Mouse (Mus musculus) CD4-positive helper T cell, adult 2 months (primary cell): ENCODE measurements around the gene Tmem185b.

Experiments used
- DNase-seq: peaks from one replicate; pipeline ENCODE4 v3.0.0-alpha.2; 2012; ENCODE audit warnings: low read depth, missing footprints, low spot score

Tmem185b gene

DNA sequence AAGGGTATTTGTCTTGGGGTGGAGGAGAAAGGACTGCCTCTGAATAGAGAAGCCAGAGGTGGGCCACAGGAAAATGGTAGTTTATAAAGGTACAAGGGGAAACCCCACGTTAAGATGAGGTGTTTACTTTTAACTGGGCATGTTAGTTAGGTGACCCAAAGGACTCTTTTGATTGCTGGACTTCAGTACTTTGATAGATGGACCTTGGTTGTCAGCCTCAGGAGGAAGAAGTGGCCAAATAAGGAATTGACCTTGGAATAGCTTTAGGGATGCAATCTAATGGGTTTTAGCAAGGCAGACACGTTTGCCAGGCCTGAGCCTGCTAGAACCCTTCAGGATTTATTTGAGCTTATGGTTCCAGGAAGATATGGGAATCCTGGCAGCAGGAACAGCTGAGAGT lies 13.3 kb downstream of the Tmem185b start:
- DNase-seq = no peak

DNA sequence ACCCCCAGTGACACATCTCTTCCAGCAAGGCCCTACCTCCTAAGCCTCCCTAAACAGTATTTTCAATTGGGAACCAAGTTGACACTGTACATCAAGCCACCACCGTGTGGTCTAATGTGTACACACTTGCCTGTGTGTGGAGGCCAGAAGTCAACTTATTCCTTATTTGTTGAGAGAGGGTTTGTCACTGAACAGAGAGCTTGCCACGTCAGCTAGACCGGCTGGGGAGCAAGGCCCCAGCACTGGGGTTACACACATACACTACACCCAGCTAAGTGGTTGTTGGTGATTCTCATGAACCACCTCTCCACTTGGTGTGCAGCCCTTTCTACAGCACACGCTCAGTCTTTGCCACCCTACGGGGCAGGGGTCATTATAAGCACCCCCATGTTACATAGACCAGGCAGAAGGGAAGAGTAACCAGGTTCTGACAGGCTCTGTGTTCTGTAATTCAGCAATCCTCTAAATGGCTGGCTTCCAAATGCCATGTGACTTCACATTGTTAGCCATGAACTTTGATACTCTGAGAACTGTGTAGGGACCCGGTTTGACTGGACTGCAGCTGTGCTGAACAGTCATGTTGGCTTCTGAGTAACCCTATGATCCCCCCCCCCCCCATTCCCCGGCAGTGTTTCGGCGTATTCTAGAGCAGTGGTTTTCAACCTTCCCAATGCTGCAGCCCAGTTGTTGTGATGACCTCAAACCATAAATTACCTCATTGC lies 15.0 kb downstream of the Tmem185b start:
- no peak for DNase-seq

GRCm38 (mm10) chr1:119541570-119541969 lies 15.6 kb downstream of the Tmem185b start:
- no peak for DNase-seq

DNA sequence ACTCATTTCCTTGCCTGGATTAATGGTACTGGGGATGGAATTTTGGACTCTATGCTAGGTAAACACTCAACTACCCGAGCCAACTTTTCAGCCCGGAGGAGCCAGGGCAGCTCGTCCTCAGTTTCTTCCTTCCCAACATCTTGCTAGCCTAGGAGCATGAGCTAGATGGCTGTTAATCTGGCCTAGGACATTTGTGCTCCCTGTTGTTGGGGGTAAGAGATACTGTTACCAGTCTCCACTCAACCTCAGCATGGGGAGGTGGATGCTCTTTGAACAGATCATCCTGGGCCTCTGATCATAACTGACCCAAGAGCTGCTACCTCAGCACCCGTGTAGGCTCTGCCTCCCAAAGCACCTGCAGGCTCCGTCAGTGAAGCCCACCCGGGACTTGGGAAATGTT lies 17.4 kb downstream of the Tmem185b start:
- DNase-seq = no peak

- DNase-seq = no peak
These were observed 18.7 kb downstream of the Tmem185b start for GRCm38 (mm10) chr1:119544611-119545155.

GRCm38 (mm10) chr1:119545164-119545563 lies 19.2 kb downstream of the Tmem185b start:
- no peak for DNase-seq

- no peak for DNase-seq
These were observed 19.7 kb downstream of the Tmem185b start for GRCm38 (mm10) chr1:119545671-119546070.

DNA sequence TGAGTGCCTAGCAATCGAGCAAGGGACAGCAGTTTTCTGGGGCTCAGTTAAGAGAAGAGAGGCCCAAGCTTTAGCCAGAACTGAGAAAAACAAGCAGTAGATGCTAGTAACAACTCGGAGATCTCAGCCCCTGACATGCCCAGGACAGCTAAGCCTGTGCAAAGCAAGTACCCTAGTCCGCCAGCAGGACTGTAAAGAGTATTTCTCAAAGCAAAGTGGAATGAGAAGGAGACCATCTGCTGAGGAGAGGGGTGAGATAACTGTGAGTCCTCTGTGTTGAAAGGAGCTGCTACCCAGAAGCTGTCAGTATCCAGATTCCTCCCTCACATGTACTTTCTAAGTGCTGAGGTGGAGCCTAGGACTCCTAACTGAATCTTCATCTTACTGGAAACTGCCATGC lies 20.5 kb downstream of the Tmem185b start:
- no peak for DNase-seq

DNA sequence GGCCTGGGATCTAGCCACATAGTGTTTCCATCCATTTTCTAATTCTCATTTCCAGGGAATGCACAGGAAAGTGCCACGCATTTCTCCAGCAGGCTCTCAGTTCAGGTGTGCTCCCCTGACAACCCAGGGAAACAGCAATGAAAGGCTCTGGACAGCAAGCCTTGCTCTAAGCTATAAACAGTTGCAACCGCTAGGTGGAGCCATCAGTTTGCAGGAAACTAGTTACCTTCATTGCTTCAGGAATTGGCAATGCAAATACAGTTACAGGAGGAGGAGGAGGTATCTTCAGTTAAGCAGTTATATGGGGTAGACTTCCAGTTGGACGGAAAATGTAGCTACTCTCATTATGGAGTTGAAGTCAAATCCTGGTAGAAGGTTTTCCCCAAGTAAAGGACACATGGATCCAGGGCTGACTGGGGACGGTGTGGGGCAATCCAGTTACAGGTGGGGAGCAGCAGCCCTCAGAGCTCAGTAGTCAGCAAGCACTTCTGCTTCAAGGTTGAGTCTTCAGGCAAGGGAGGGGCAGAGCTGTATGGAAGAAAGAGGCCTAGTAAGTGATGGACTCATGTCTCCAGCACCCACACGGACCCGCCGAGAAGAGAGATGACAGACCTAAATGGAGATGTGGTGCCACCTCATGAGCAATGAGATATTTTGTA lies 22.8 kb downstream of the Tmem185b start:
- DNase-seq = peak; percentile 57

- no peak for DNase-seq
These were observed 23.3 kb downstream of the Tmem185b start for GRCm38 (mm10) chr1:119549327-119549689.

GRCm38 (mm10) chr1:119550064-119550463 lies 24.1 kb downstream of the Tmem185b start:
- no peak for DNase-seq

DNA sequence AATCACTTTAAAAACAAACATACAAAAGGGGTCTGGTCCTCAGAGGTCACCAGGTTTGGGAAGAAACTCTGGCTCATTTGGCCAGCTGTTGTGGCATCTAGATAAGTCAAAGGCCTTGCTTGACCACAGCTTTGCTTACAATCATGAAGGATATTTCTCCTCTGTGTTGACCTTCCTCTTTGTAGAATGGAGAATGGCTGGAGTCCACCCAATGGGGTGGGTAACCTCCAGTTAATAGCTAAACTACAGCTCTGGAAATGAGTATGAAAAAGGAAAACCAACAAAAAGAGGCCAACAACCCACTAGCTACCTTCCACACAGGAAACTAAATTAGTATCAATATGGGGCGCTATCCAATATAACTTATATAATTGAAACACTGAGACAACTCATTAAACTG lies 25.7 kb downstream of the Tmem185b start:
- DNase-seq = no peak

GRCm38 (mm10) chr1:119555651-119556050 lies 29.7 kb downstream of the Tmem185b start:
- DNase-seq = no peak

DNA sequence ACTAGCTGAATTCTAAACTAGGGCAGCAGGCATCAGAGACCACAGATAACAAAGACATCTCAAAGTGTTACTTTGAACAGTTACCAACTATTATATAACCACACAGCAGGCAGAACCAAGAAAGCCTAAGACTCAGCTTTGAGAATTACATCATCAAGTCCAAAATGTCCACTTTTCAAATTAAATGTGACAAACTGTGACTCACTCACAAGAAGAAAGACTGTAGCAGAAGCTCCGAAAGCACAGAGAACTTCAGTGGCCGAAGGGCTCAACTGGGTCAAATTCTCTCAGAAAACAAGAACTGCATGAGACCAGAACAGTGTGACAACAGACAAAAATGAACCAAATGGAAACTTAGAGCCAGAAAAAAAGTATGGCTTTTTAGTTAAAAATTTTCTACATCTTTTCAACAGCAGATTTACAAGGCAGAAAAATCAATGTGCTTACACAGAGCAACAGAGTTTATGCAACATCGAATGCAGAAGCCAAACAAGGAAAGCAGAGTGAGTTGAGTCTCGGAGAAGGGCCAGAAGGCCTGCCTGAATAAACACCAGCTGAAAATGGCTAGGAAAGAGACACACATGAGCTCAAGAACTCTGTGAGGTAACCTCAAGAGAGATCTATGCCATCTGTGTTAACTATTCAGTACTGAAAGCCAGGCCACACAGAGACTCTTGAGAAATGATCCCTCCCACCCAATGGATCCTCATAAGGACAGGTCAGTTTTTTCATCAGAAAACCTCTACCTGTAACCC lies 31.9 kb downstream of the Tmem185b start:
- DNase-seq = no peak

DNA sequence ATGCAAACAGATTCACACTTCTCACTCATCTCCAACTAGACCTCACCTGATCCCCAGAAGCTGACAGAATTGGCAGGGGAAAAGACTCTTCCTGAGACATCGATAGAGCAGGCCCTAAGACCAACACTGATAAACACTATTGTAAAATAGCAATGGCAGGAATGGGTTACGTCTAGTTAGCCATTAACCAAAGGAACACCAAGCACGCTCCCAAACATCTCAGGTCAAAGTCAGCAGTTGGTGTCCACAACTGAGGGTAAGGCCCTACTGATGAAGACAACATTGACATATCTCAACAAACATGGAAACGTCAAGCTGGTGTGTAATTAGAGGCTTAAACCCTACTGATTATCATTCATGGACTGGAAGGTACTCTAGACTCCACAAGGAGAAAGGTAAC lies 39.6 kb downstream of the Tmem185b start:
- DNase-seq = no peak

- DNase-seq = no peak
These were observed 44.2 kb downstream of the Tmem185b start for GRCm38 (mm10) chr1:119570134-119570533.
